Mouse (Mus musculus): ENCODE results near the gene Nrd1. TPM values are rescaled to one million over a fixed set of nuclear protein-coding genes. Genes with fewer than 3 reads are reported as not detected.

Nrd1 gene
- polyA plus RNA-seq, 1 experiment from 2014 or later: 41.3 TPM

DNA sequence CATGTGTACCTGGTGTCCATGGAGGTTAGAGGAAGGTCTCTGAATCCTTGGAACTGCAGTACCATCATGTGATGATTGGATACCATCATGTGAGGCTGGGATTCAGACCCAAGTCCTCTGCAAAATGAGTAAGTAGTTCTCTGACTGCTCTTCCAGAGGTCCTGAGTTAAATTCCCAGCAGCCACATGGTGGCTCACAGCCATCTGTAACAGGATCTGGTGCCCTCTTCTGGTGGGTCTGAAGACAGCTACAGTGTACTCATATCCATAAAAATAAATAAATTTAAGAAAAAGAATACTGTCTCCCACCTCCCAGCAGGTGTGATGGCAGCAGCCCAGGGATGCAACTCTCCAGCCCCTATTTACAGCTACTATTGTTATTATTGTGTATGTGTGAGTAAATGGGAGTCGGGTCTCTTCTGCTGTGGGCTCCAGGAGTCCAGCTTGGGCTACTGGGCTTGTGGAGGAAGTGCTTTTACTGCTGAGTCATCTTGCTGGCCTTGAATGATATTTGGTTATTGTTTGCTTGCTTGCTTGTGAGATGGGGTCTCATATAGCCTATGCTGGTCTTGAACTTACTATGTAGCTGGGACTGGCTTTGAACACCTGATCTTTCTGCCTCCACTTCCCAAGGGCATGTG is 13.5 kb upstream of the Nrd1 start:
- 73% methylated on average over 1 of the region's 1 CpGs for WGBS
- no peaks in the 10 kb centered on the region for H3K9me3 ChIP-seq (ENCODE audit: control insufficient read depth, low read length)
- ATAC-seq (replicated peaks; ENCODE audit: low FRiP score): no peak

DNA sequence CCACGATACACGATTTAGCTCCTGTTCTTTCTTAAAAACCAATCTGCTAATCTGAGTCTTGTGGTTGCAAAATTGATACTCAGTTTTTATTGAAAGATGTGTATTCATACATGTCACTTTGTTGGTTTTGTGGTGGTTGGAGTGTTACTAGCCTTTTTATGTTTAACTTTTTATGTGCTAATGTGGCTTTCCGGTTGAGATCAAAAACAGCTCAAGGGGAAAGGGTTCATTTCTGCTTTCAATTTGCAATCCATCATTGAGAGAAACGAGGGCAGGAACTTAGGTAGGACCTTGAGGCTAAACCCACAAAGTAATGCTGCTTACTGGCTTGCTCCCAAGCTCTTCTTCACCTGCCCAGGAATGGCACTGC is 13.0 kb upstream of the Nrd1 start:
- H3K36me3 ChIP-seq (ENCODE audit: control insufficient read depth, insufficient read depth, low read length): no peaks in the 10 kb centered on the region
- DNase-seq (ENCODE audit: low spot score): no peak
- 79% methylated on average over 4 of the region's 4 CpGs for WGBS

More for the DNA sequence above, 13.5 kb upstream of the Nrd1 start:
- no peaks in the 10 kb centered on the region for H3K27me3 ChIP-seq (replicated peaks; ENCODE audit: control insufficient read depth, insufficient read depth, low read length)
- H3K36me3 ChIP-seq (ENCODE audit: control insufficient read depth, insufficient read depth, low read length): no peaks in the 10 kb centered on the region
- no peak overlapping the region for H3K4me2 ChIP-seq
- no peak overlapping the region for H3K4me3 ChIP-seq (ENCODE audit: low read depth, low read length)
- no peak overlapping the region for H3K9ac ChIP-seq (ENCODE audit: low read depth, low read length)
- DNase-seq (ENCODE audit: low spot score): no peak
- no peaks in the 10 kb centered on the region for H3K4me1 ChIP-seq (replicated peaks; ENCODE audit: control insufficient read depth, insufficient read depth, low read length)
- no peak overlapping the region for H3K27ac ChIP-seq (ENCODE audit: low read depth, low read length)

DNA sequence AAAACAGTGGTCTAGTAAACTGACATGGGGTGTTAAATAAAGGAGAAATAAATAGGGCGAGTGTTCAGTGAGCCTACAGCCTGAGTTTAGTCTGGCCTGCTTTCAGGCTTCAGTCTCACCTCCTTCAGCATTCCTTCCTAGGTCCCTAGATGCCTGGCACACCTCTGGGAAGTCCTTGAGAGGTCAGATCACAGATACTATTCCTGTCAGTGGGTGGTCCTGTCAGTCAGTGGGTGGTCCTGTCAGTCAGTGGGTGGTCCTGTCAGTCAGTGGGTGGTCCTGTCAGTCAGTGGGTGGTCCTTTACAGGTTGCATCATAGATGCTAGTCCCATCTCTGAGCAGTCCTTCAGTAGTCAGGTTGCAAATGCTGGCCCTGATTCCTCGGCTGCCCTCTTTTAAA is 11.0 kb upstream of the Nrd1 start:
- Histone ChIP-seq H3K4me3 (ENCODE audit: low read depth, low read length) (no peak overlapping the region), H3K4me2 (no peak overlapping the region), H3K9me3 (ENCODE audit: control insufficient read depth, low read length) (no peaks in the 10 kb centered on the region), H3K36me3 (ENCODE audit: control insufficient read depth, insufficient read depth, low read length) (no peaks in the 10 kb centered on the region), H3K27ac (ENCODE audit: low read depth, low read length) (no peak overlapping the region), H3K4me1 (replicated peaks; ENCODE audit: control insufficient read depth, insufficient read depth, low read length) (no peaks in the 10 kb centered on the region), H3K27me3 (replicated peaks; ENCODE audit: control insufficient read depth, insufficient read depth, low read length) (no peaks in the 10 kb centered on the region), H3K9ac (ENCODE audit: low read depth, low read length) (no peak overlapping the region)
- ATAC-seq (replicated peaks; ENCODE audit: low FRiP score): no peak
- WGBS: 66% methylated on average over 2 of the region's 2 CpGs
- DNase-seq (ENCODE audit: low spot score): no peak

More for the DNA sequence above, 13.0 kb upstream of the Nrd1 start:
- no peak overlapping the region for H3K27ac ChIP-seq (ENCODE audit: low read depth, low read length)
- no peaks in the 10 kb centered on the region for H3K4me1 ChIP-seq (replicated peaks; ENCODE audit: control insufficient read depth, insufficient read depth, low read length)
- no peak overlapping the region for H3K4me2 ChIP-seq
- H3K9ac ChIP-seq (ENCODE audit: low read depth, low read length): no peak overlapping the region
- H3K4me3 ChIP-seq (ENCODE audit: low read depth, low read length): no peak overlapping the region
- no peak for ATAC-seq (replicated peaks; ENCODE audit: low FRiP score)
- H3K27me3 ChIP-seq (replicated peaks; ENCODE audit: control insufficient read depth, insufficient read depth, low read length): no peaks in the 10 kb centered on the region
- H3K9me3 ChIP-seq (ENCODE audit: control insufficient read depth, low read length): no peaks in the 10 kb centered on the region

DNA sequence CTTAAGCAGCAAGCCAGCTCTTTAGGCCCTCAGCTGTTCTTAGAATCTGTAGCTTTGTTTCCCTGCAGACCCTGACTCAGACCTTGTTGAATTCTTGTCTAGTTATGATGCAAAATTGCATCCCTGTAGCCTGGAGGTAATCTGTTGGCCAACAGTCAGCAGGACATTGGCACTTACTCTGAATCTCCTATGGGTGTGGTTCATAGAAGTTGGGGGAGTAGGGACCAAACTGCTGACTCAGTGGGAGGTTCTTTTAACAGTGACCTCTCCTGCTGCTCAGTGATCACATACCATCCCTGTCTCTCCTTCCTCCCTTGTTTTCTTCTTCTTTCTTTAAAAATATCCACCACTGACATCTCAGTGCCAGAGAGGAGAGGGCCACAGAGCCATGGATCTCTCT is 10.4 kb upstream of the Nrd1 start:
- no peak overlapping the region for H3K27ac ChIP-seq (ENCODE audit: low read depth, low read length)
- no peak for DNase-seq (ENCODE audit: low spot score)
- H3K9me3 ChIP-seq (ENCODE audit: control insufficient read depth, low read length): no peaks in the 10 kb centered on the region
- no peaks in the 10 kb centered on the region for H3K27me3 ChIP-seq (replicated peaks; ENCODE audit: control insufficient read depth, insufficient read depth, low read length)
- H3K4me1 ChIP-seq (replicated peaks; ENCODE audit: control insufficient read depth, insufficient read depth, low read length): no peaks in the 10 kb centered on the region
- H3K4me2 ChIP-seq: no peak overlapping the region
- no peak overlapping the region for H3K4me3 ChIP-seq (ENCODE audit: low read depth, low read length)
- no peaks in the 10 kb centered on the region for H3K36me3 ChIP-seq (ENCODE audit: control insufficient read depth, insufficient read depth, low read length)
- ATAC-seq (replicated peaks; ENCODE audit: low FRiP score): peak; percentile 88
- no peak overlapping the region for H3K9ac ChIP-seq (ENCODE audit: low read depth, low read length)

DNA sequence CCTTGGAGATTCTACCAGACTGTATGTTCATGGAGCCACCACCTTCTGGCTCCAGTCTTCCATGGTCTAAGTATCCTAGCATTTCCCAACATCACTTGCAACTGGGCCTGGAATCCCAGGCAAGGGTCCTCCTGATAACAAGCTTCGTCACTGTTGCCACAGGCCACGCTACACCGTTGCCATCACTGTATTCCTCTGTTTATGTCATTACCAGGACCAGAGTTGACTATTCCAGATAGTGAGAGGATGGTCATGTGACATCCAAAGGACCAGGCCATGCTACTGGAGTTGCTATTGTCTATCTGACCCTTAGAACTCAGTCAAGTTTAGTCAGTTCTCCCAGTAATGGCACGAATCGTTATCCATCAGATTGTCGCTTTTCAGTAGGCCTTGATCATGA is 9.9 kb upstream of the Nrd1 start:
- ATAC-seq (replicated peaks; ENCODE audit: low FRiP score) (no peak), DNase-seq (ENCODE audit: low spot score) (no peak)
- Histone ChIP-seq H3K27ac (ENCODE audit: low read depth, low read length) (no peak overlapping the region), H3K4me3 (ENCODE audit: low read depth, low read length) (no peak overlapping the region), H3K27me3 (replicated peaks; ENCODE audit: control insufficient read depth, insufficient read depth, low read length) (no peaks in the 10 kb centered on the region), H3K4me2 (no peak overlapping the region), H3K4me1 (replicated peaks; ENCODE audit: control insufficient read depth, insufficient read depth, low read length) (no peaks in the 10 kb centered on the region), H3K9ac (ENCODE audit: low read depth, low read length) (no peak overlapping the region), H3K36me3 (ENCODE audit: control insufficient read depth, insufficient read depth, low read length) (no peaks in the 10 kb centered on the region), H3K9me3 (ENCODE audit: control insufficient read depth, low read length) (no peaks in the 10 kb centered on the region)
- whole genome bisulfite sequencing: 82% methylated on average over 6 of the region's 6 CpGs

DNA sequence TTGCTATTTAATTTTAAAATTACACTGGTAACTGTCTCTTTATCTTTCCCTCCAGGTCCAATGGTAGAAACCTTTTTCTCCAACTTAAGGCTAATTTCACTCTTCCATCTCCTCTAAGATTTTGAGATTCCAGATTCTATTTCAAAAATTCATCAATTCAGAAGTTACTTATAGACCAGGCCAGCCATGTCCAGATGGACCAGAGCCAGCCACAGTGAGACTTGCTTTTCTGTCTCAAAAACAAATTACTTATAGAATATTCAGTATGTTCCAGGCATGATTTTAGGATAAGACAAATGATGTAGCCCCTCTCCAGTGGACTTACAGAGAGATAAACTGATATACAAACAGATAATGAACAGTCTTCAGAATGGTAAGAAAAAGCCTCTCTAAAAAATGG is 8.6 kb upstream of the Nrd1 start:
- Histone ChIP-seq H3K27me3 (replicated peaks; ENCODE audit: control insufficient read depth, insufficient read depth, low read length) (no peaks in the 10 kb centered on the region), H3K9me3 (ENCODE audit: control insufficient read depth, low read length) (no peaks in the 10 kb centered on the region), H3K9ac (ENCODE audit: low read depth, low read length) (no peak overlapping the region), H3K4me2 (no peak overlapping the region), H3K36me3 (ENCODE audit: control insufficient read depth, insufficient read depth, low read length) (no peaks in the 10 kb centered on the region), H3K27ac (ENCODE audit: low read depth, low read length) (no peak overlapping the region), H3K4me3 (ENCODE audit: low read depth, low read length) (no peak overlapping the region), H3K4me1 (replicated peaks; ENCODE audit: control insufficient read depth, insufficient read depth, low read length) (no peaks in the 10 kb centered on the region)
- DNase-seq (ENCODE audit: low spot score) (no peak), ATAC-seq (replicated peaks; ENCODE audit: low FRiP score) (no peak)

DNA sequence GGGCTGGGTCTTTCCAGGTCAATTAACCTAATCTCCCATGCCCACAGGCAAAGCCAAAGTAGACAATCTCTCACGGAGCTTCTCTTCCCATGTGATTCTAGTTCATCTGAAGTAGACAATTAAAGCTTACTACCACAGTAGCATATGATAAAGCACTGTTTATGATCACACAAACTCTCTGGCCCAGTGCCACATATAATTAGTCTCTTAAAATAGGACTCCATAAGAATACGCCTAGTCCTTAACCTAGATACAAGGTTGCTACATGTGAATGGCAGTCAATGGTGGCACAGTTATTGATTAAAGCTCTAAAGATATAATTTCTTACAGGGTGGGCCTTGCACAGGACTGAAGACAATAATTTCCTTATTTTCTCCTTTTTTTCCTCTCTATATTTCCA is 7.5 kb upstream of the Nrd1 start:
- WGBS: 64% methylated on average over 2 of the region's 2 CpGs
- Histone ChIP-seq H3K4me2 (no peak overlapping the region), H3K4me3 (ENCODE audit: low read depth, low read length) (no peak overlapping the region), H3K9me3 (ENCODE audit: control insufficient read depth, low read length) (no peaks in the 10 kb centered on the region), H3K27me3 (replicated peaks; ENCODE audit: control insufficient read depth, insufficient read depth, low read length) (no peaks in the 10 kb centered on the region), H3K4me1 (replicated peaks; ENCODE audit: control insufficient read depth, insufficient read depth, low read length) (no peaks in the 10 kb centered on the region), H3K27ac (ENCODE audit: low read depth, low read length) (no peak overlapping the region), H3K9ac (ENCODE audit: low read depth, low read length) (no peak overlapping the region), H3K36me3 (ENCODE audit: control insufficient read depth, insufficient read depth, low read length) (no peaks in the 10 kb centered on the region)
- no peak for DNase-seq (ENCODE audit: low spot score)
- ATAC-seq (replicated peaks; ENCODE audit: low FRiP score): no peak

DNA sequence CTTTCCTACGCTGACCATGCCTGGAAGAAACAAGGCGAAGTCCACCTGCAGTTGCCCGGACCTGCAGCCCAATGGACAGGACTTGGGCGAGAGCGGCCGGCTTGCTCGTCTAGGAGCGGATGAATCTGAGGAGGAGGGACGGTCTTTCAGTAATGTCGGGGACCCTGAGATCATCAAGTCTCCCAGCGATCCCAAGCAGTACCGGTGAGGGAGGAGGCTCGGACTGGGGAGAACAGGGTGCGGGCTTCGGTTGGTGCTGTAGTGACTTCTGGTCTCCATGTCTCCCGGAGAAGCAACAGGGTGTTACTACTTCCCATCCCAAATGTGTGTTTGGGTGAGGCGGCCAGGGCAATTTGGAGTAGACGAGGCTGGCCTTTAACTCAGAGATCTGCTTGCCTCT is 506 bp downstream of the Nrd1 start:
- Histone ChIP-seq H3K9me3 (ENCODE audit: control insufficient read depth, low read length) (no peaks in the 10 kb centered on the region), H3K4me1 (replicated peaks; ENCODE audit: control insufficient read depth, insufficient read depth, low read length) (peaks cover 12% of the 10 kb centered on the region), H3K27ac (ENCODE audit: low read depth, low read length) (peak overlapping the region; percentile 90), H3K27me3 (replicated peaks; ENCODE audit: control insufficient read depth, insufficient read depth, low read length) (no peaks in the 10 kb centered on the region), H3K9ac (ENCODE audit: low read depth, low read length) (peak overlapping the region; percentile 87), H3K4me2 (peak overlapping the region; percentile 84), H3K4me3 (ENCODE audit: low read depth, low read length) (peak overlapping the region; percentile 93), H3K36me3 (ENCODE audit: control insufficient read depth, insufficient read depth, low read length) (no peaks in the 10 kb centered on the region; the same call in 1 of the 2 replicates)
- ATAC-seq (replicated peaks; ENCODE audit: low FRiP score): peak; percentile 31
- DNase-seq (ENCODE audit: low spot score): peak; percentile 68
- 0% methylated on average over 18 of the region's 18 CpGs for WGBS

DNA sequence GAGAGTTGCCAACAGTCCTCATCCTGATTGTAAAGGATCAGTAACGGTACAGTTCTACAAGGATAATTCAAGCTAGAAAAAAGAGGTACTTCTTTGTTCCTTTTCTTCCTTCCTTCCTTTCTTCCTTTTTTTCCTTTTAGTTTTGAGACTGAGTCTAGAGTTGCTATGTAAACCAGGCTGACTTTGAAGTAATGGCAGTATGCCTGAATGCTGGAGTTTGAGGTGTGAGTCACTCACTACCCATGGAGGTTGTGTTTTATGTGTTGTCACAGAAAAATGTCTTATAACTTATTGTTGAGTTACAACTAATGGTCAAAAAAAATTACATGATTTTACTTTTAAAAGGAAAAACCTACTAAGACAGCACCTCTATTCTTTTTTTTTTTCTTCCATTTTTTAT is 7.6 kb downstream of the Nrd1 start:
- H3K9ac ChIP-seq (ENCODE audit: low read depth, low read length): no peak overlapping the region

More for the DNA sequence above, 7.6 kb downstream of the Nrd1 start:
- ATAC-seq (replicated peaks; ENCODE audit: low FRiP score): no peak
- Histone ChIP-seq H3K27me3 (replicated peaks; ENCODE audit: control insufficient read depth, insufficient read depth, low read length) (no peaks in the 10 kb centered on the region), H3K36me3 (ENCODE audit: control insufficient read depth, insufficient read depth, low read length) (no peaks in the 10 kb centered on the region), H3K4me2 (no peak overlapping the region), H3K4me3 (ENCODE audit: low read depth, low read length) (no peak overlapping the region), H3K9me3 (ENCODE audit: control insufficient read depth, low read length) (no peaks in the 10 kb centered on the region), H3K4me1 (replicated peaks; ENCODE audit: control insufficient read depth, insufficient read depth, low read length) (peaks cover 2% of the 10 kb centered on the region; the same call in 1 of the 2 replicates), H3K27ac (ENCODE audit: low read depth, low read length) (no peak overlapping the region)
- no peak for DNase-seq (ENCODE audit: low spot score)
- WGBS: 84% methylated on average over 1 of the region's 1 CpGs

All from liver, embryonic 11.5 days (tissue).